Mouse (Mus musculus): Measurements from ENCODE around the gene Ankef1.

The Ankef1 gene

GRCm38 (mm10) chr2:136532033-136532432 lies 30.3 kb downstream of the Ankef1 start:
- Histone ChIP-seq H3K27me3 (ENCODE audit: control insufficient read depth, insufficient read depth, low read length, poor library complexity, severe bottlenecking) (no peaks in the 10 kb centered on the region), H3K36me3 (ENCODE audit: control insufficient read depth, insufficient read depth, low read length, poor library complexity, severe bottlenecking) (no peaks in the 10 kb centered on the region)
- no peak for DNase-seq (ENCODE audit: low read depth, low spot score)

DNA sequence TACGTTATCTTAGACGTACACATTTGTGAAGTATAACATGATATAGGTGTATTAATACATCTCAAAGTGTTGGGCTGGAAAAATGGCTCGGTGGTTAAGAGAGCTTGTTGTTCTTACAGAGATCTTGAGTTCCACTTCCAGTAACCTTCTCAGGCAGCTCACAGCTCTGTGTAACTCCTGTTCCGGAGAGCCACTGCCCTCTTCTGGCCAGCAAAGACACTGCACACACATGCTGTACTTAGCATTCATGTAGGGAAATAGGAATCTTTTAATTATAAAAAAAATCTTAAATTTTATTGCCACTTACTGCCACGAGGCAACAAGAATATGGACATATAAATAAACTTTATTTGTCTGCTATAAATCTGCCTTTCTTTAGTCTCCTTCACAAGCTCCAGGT lies 56.3 kb downstream of the Ankef1 start:
- Histone ChIP-seq H3K27me3 (ENCODE audit: control insufficient read depth, insufficient read depth, low read length, poor library complexity, severe bottlenecking) (no peaks in the 10 kb centered on the region), H3K36me3 (ENCODE audit: control insufficient read depth, insufficient read depth, low read length, poor library complexity, severe bottlenecking) (no peaks in the 10 kb centered on the region)
- no peak for DNase-seq (ENCODE audit: low read depth, low spot score)

DNA sequence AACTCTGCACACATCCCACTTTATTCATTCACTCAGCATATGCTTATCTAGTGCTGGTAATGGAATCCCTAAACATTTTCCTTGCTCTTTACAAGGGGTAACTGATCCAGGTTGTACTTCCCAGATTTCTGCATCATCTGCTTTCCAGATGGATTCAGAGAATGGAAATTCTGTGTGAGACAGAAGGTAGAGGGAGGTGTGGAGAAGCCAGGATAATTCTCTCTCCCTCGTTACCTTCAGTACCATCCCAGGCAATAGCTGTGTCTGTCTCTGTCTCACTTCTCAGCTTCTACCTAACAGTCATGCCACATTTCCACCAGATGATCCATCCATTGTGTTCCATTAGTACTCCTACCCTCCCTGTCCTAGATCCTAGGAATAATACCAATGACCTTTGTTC lies 60.6 kb downstream of the Ankef1 start:
- no peak for DNase-seq (ENCODE audit: low read depth, low spot score)
- Histone ChIP-seq H3K27me3 (ENCODE audit: control insufficient read depth, insufficient read depth, low read length, poor library complexity, severe bottlenecking) (no peaks in the 10 kb centered on the region), H3K36me3 (ENCODE audit: control insufficient read depth, insufficient read depth, low read length, poor library complexity, severe bottlenecking) (no peaks in the 10 kb centered on the region)

DNA sequence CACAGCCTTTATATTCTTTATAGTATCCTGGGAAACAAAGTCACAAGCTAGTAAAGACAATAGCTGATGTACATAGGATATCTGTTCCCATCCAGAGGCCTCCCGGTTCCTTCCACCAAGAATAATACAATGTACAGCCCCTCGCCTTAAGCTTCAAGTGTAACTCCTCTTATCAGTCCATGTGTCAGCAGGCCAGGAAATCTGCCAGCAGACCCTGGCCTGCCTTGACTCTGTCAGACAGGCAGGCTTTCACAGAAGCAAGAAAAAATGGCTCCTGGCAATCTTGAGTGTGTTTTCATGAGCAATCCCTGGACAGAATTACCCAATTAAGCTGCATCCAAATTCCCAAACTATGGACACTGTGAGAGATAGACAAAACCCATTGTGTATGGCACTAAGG lies 69.1 kb downstream of the Ankef1 start:
- DNase-seq (ENCODE audit: low read depth, low spot score): no peak
- no peaks in the 10 kb centered on the region for H3K27me3 ChIP-seq (ENCODE audit: control insufficient read depth, insufficient read depth, low read length, poor library complexity, severe bottlenecking)
- no peaks in the 10 kb centered on the region for H3K36me3 ChIP-seq (ENCODE audit: control insufficient read depth, insufficient read depth, low read length, poor library complexity, severe bottlenecking)

DNA sequence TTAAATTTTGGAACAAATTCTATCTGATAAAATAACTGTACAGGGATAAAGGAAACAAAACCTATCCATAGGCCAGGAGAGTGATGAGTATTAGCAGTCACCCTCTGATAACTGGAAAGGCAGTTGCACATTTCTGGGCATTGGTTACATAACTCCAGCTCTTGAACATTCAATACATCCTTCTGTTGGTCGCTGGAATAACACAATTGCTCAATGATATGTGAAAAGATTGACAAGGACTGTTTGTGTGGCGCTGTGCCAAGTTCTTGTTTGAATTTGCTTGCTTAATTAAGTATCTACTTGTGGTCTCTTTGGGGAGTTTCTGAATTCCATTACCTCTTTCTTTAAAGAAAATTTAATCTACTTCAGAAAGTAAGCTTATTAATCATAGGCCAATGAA lies 81.1 kb downstream of the Ankef1 start:
- H3K36me3 ChIP-seq (ENCODE audit: control insufficient read depth, insufficient read depth, low read length, poor library complexity, severe bottlenecking): no peaks in the 10 kb centered on the region
- H3K27me3 ChIP-seq (ENCODE audit: control insufficient read depth, insufficient read depth, low read length, poor library complexity, severe bottlenecking): no peaks in the 10 kb centered on the region
- DNase-seq (ENCODE audit: low read depth, low spot score): no peak

- Histone ChIP-seq H3K27me3 (ENCODE audit: control insufficient read depth, insufficient read depth, low read length, poor library complexity, severe bottlenecking) (no peaks in the 10 kb centered on the region), H3K36me3 (ENCODE audit: control insufficient read depth, insufficient read depth, low read length, poor library complexity, severe bottlenecking) (no peaks in the 10 kb centered on the region)
- DNase-seq (ENCODE audit: low read depth, low spot score): no peak
Observed at GRCm38 (mm10) chr2:136588811-136589210, 87.1 kb downstream of the Ankef1 start.

- no peak for DNase-seq (ENCODE audit: low read depth, low spot score)
- H3K36me3 ChIP-seq (ENCODE audit: control insufficient read depth, insufficient read depth, low read length, poor library complexity, severe bottlenecking): no peaks in the 10 kb centered on the region
- no peaks in the 10 kb centered on the region for H3K27me3 ChIP-seq (ENCODE audit: control insufficient read depth, insufficient read depth, low read length, poor library complexity, severe bottlenecking)
Observed at GRCm38 (mm10) chr2:136596451-136596850, 94.7 kb downstream of the Ankef1 start.

DNA sequence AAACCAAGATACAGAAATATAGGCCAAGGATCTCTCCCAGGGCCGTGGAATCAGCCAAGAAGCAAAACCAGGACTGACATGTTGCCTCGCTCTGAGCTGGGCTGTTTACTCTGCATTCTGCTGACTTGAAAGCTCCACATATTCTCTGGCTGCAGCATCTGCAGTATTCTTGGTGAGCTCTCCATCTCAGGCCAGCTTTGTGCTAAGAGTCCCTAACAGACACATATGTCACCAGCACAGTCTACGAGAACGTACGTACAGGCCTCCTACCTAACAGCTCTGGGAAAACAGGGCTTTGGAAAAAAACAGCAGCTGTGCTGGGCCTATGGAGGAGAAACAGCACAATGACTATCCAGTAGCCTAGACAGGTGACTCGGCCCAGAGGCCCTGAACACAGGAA lies 97.0 kb downstream of the Ankef1 start:
- Histone ChIP-seq H3K36me3 (ENCODE audit: control insufficient read depth, insufficient read depth, low read length, poor library complexity, severe bottlenecking) (no peaks in the 10 kb centered on the region), H3K27me3 (ENCODE audit: control insufficient read depth, insufficient read depth, low read length, poor library complexity, severe bottlenecking) (no peaks in the 10 kb centered on the region)
- no peak for DNase-seq (ENCODE audit: low read depth, low spot score)

DNA sequence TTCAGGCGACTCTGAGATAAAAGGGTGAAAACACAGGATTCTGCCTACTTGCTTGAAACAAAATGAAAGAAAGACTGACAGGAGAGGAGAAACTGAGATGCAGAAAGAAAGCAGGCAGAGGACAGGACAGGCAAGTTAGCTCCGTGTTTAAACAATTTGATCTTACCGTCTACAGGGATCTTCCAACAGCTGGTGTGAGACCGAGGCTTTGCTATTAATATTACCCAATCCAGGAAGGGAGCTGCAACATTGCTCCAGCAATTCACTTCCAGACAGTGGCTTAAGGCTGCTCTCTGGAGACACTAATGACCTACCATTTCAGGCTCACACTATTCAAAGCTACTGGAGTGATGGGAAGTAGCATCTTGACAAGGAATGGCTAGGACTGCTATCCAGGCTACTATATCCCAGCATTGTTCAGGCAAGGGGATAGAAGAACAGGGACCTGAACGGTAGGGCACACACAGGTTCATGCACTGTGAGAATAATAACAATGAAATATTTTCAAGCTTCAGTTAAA lies 99.0 kb downstream of the Ankef1 start:
- Histone ChIP-seq H3K36me3 (ENCODE audit: control insufficient read depth, insufficient read depth, low read length, poor library complexity, severe bottlenecking) (no peaks in the 10 kb centered on the region), H3K27me3 (ENCODE audit: control insufficient read depth, insufficient read depth, low read length, poor library complexity, severe bottlenecking) (no peaks in the 10 kb centered on the region)
- DNase-seq (ENCODE audit: low read depth, low spot score): no peak

DNA sequence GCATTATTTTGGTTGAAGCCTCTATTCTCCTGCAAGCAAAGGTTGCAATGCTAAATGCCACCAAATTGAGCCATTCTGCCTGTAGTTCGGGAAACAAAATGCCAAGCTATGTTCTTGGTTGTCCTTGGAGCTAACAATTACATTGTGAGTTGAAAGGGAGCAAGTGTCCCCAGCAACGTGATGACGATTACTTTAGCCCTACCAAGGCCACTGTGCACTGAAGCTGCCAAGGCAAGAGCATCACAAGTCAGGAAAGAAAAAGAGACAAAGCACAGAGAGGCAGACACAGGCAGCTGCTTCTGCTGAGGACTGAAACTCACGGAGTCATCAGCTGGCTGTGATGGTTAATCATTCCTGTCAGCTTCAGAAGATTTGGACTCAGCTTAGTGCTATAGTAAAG lies 99.5 kb downstream of the Ankef1 start:
- no peak for DNase-seq (ENCODE audit: low read depth, low spot score)
- Histone ChIP-seq H3K27me3 (ENCODE audit: control insufficient read depth, insufficient read depth, low read length, poor library complexity, severe bottlenecking) (no peaks in the 10 kb centered on the region), H3K36me3 (ENCODE audit: control insufficient read depth, insufficient read depth, low read length, poor library complexity, severe bottlenecking) (no peaks in the 10 kb centered on the region)
